Mouse (Mus musculus): ENCODE results near the gene Vmn2r30. TPM values are rescaled to one million over a fixed set of nuclear protein-coding genes. Genes with fewer than 3 reads are reported as not detected.
"Not testable (repeated sequence)": the region's sequence is repeated elsewhere in the genome, so short reads cannot be mapped to it uniquely, and the experiment has no call there.

Vmn2r30 gene
- polyA plus RNA-seq (2016; fragmentation: Nextera tagmentation; extraction: Ambion mirVana) = not detected in 2 replicates

DNA sequence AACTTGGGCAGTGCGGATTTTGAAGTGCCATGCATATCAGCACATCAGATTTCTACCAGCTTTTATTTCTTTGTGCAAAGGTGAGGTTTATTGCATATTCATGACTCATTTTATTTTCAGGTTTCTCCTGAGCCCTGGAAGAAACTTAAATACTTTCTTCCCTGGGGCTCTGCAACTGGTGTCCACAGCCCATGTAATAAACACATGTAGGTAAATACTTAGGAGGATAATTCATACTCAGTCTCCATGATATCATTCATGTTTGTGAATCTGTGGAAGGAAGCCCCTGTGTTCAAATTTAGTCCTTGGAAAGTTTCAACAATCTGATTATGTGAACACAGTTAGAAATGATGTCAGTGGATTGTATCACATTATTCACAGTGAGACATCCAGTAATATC is at the start of gene Vmn2r30:
TSS of gene Vmn2r30 (minus strand) at position 101 of the 400 bp plus-strand sequence.
- not testable (repeated sequence) for H3K4me1 ChIP-seq; DNase-seq (ENCODE audit: low spot score); H3K27ac ChIP-seq; H3K36me3 ChIP-seq; H3K9me3 ChIP-seq; H3K4me3 ChIP-seq; H3K27me3 ChIP-seq (ENCODE audit: insufficient read depth, poor library complexity, severe bottlenecking)
- 60% methylated on average over 1 of the region's 1 CpGs for WGBS

DNA sequence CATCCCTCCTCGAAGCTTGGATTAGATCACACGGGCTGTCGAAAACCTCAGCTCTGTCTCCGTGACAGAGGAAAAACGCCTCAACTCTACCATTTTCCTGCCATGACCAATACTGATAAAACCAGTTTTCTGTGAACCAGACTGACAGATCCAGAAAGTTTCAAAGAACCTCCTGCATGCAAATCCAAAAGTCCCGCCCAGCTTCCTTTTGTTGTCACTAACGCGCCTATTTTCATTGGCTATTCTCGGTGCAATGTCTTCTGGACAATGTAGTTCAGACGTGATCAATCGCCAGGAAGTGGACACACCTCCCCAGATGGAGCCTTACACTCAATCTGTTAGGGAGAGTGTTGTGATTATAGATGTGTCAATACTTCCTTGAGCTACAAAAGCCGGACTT is 37.0 kb upstream of the Vmn2r30 start, which contains the start of gene Gm45783:
TSS of gene Gm45783 (minus strand) at position 143 of the 400 bp plus-strand sequence.
- H3K27ac ChIP-seq; H3K9me3 ChIP-seq; H3K36me3 ChIP-seq; H3K27me3 ChIP-seq (ENCODE audit: insufficient read depth, poor library complexity, severe bottlenecking); H3K4me1 ChIP-seq; H3K4me3 ChIP-seq; DNase-seq (ENCODE audit: low spot score): not testable (repeated sequence)
- 40% methylated on average over 12 of the region's 12 CpGs for WGBS

GRCm38 (mm10) chr7:7295595-7295994 is 41.8 kb downstream of the Vmn2r30 start:
- Histone ChIP-seq H3K4me1 (no peaks in the 10 kb centered on the region; the same call in 1 of the 2 replicates), H3K27me3 (ENCODE audit: insufficient read depth, poor library complexity, severe bottlenecking) (no peaks in the 10 kb centered on the region), H3K36me3 (peaks cover 45% of the 10 kb centered on the region), H3K4me3 (no peak overlapping the region), H3K27ac (no peak overlapping the region), H3K9me3 (no peaks in the 10 kb centered on the region)
- no peak for DNase-seq (ENCODE audit: low spot score)
- 86% methylated on average over 16 of the region's 16 CpGs for WGBS

GRCm38 (mm10) chr7:7281383-7281782 is 56.0 kb downstream of the Vmn2r30 start:
- H3K27me3 ChIP-seq (ENCODE audit: insufficient read depth, poor library complexity, severe bottlenecking) = no peaks in the 10 kb centered on the region
- DNase-seq (ENCODE audit: low spot score) = no peak
- WGBS = 64% methylated on average over 1 of the region's 1 CpGs
- H3K4me1 ChIP-seq = no peaks in the 10 kb centered on the region
- peaks cover 25% of the 10 kb centered on the region for H3K36me3 ChIP-seq
- H3K27ac ChIP-seq = no peak overlapping the region
- peaks cover 5% of the 10 kb centered on the region for H3K9me3 ChIP-seq
- no peak overlapping the region for H3K4me3 ChIP-seq

GRCm38 (mm10) chr7:7277966-7278567 is 59.3 kb downstream of the Vmn2r30 start, which contains the start of gene Gm45844:
Gene Gm45844, minus strand, starts transcription at chr7:7278289.
- H3K4me1 ChIP-seq; H3K27me3 ChIP-seq (ENCODE audit: insufficient read depth, poor library complexity, severe bottlenecking); H3K9me3 ChIP-seq; H3K36me3 ChIP-seq: not testable (repeated sequence)
- H3K27ac ChIP-seq = peak within 1 kb of the TSS; percentile 0; the same call in 1 of the 2 replicates
- WGBS = 46% methylated on average over 45 of the region's 45 CpGs
- H3K4me3 ChIP-seq = peak within 1 kb of the TSS; percentile 41
- DNase-seq (ENCODE audit: low spot score) = peak; percentile 88

GRCm38 (mm10) chr7:7277556-7277955 is 59.9 kb downstream of the Vmn2r30 start:
- not testable (repeated sequence) for H3K4me1 ChIP-seq

More at GRCm38 (mm10) chr7:7277556-7277955, 59.9 kb downstream of the Vmn2r30 start:
- WGBS = 49% methylated on average over 24 of the region's 24 CpGs
- H3K9me3 ChIP-seq; H3K27me3 ChIP-seq (ENCODE audit: insufficient read depth, poor library complexity, severe bottlenecking); DNase-seq (ENCODE audit: low spot score); H3K36me3 ChIP-seq: not testable (repeated sequence)
- Histone ChIP-seq H3K4me3 (peak overlapping the region; percentile 41), H3K27ac (peak overlapping the region; percentile 0; the same call in 1 of the 2 replicates)

Small RNA genes lying within 50 kb of the gene (microRNA-seq; reads per million reads assigned to microRNA genes)
- 0.76 reads per million for gene Mir5620

Other genes with a start within 250 kb of the Vmn2r30 start
- gene Zfp954, start 216.1 kb downstream of the Vmn2r30 start, polyA plus RNA-seq (2016; fragmentation: Nextera tagmentation; extraction: Ambion mirVana) = 9.2 and 9.3 TPM in 2 replicates
- gene Zfp773, start 200.9 kb downstream of the Vmn2r30 start, polyA plus RNA-seq (2016; fragmentation: Nextera tagmentation; extraction: Ambion mirVana) = 0.58 and 1.1 TPM in 2 replicates
- 1.1 and 1.8 TPM in 2 replicates for gene Zfp418, start 166.3 kb downstream of the Vmn2r30 start, polyA plus RNA-seq (2016; fragmentation: Nextera tagmentation; extraction: Ambion mirVana)
- 4.2 and 5.8 TPM in 2 replicates for gene Zfp772, start 127.6 kb downstream of the Vmn2r30 start, polyA plus RNA-seq (2016; fragmentation: Nextera tagmentation; extraction: Ambion mirVana)
- gene Vmn2r29, start 90.3 kb downstream of the Vmn2r30 start, polyA plus RNA-seq (2016; fragmentation: Nextera tagmentation; extraction: Ambion mirVana) = 0.15 and 0.41 TPM in 2 replicates
- gene Gm45844, start 59.3 kb downstream of the Vmn2r30 start, polyA plus RNA-seq (2016; fragmentation: Nextera tagmentation; extraction: Ambion mirVana) = 1.1 and 2.3 TPM in 2 replicates
- 38.7 and 42.6 TPM in 2 replicates for gene Clcn4, start 36.8 kb downstream of the Vmn2r30 start, polyA plus RNA-seq (2016; fragmentation: Nextera tagmentation; extraction: Ambion mirVana)
- gene Gm45783, start 37.0 kb upstream of the Vmn2r30 start, polyA plus RNA-seq (2016; fragmentation: Nextera tagmentation; extraction: Ambion mirVana) = not detected in 2 replicates
- gene Vmn2r31, start 62.1 kb upstream of the Vmn2r30 start, polyA plus RNA-seq (2016; fragmentation: Nextera tagmentation; extraction: Ambion mirVana) = not detected in 2 replicates
- gene Vmn2r32, start 142.4 kb upstream of the Vmn2r30 start, polyA plus RNA-seq (2016; fragmentation: Nextera tagmentation; extraction: Ambion mirVana) = not detected in 2 replicates
- not detected in 2 replicates for gene Vmn2r33, start 229.2 kb upstream of the Vmn2r30 start, polyA plus RNA-seq (2016; fragmentation: Nextera tagmentation; extraction: Ambion mirVana)